12 mouse cellular contexts compared by ENCODE assay signal in genomic region chr6:34473346-34473745, GRCm38 (mm10).
"Had no signal": no experiment of that assay in that cellular context is flagged by ENCODE, and none has a peak within 500 bp of the region (broad histone marks: within the 10 kb centered on the region; RNA-seq: fewer than 3 reads in every experiment).

No protein-coding gene starts in this region.

- H3K27ac ChIP-seq: kidney, postnatal 0 days; layer of hippocampus, adult 2 months; limb, embryonic 13.5 days; midbrain, embryonic 13.5 days had no signal

- ATAC-seq: intestine, postnatal 0 days; midbrain, embryonic 13.5 days had no signal

- DNase-seq: kidney, adult 8-10 months; kidney, postnatal 4 days; left cerebral cortex, postnatal 4 days; lung, adult 18-20 months; right cerebral cortex, adult 18-20 months; right cerebral cortex, postnatal 25 days; thymus, postnatal 4 days had no signal

- H3K4me2 ChIP-seq: limb, embryonic 13.5 days; midbrain, embryonic 13.5 days had no signal

- H3K27me3 ChIP-seq: limb, embryonic 13.5 days; midbrain, embryonic 13.5 days had no signal

- H3K9ac ChIP-seq: limb, embryonic 13.5 days; midbrain, embryonic 13.5 days had no signal

- H3K9me3 ChIP-seq: limb, embryonic 13.5 days; midbrain, embryonic 13.5 days had no signal

- H3K4me3 ChIP-seq: layer of hippocampus, adult 2 months; limb, embryonic 13.5 days; midbrain, embryonic 13.5 days had no signal

- H3K36me3 ChIP-seq: limb, embryonic 13.5 days; midbrain, embryonic 13.5 days had no signal
